Mouse (Mus musculus) adrenal gland, postnatal 14 days (tissue): Measurements from ENCODE around the gene Tipin. TPM values are rescaled to one million over a fixed set of nuclear protein-coding genes. Genes with fewer than 3 reads are reported as not detected.
A peak's percentile ranks its signal among the peaks of the same experiment; 100 is the strongest.
"Not testable (repeated sequence)": the region's sequence is repeated elsewhere in the genome, so short reads cannot be mapped to it uniquely, and the experiment has no call there.

ENCODE experiments used
- DNase-seq: peaks from one replicate; pipeline ENCODE4 v3.0.0; 2021; ENCODE audit warnings: mixed read lengths
- long read RNA-seq, 2 experiments: library from polyadenylated mRNA; stranded (forward); transcript quantifications; one replicate each; pipeline ENCODE4 v2.0.0; 2021
- total RNA-seq: library from RNA; stranded (reverse); gene quantifications from 2 replicates; pipeline ENCODE4 v1.2.3, GENCODE M21; 2021

The Tipin gene
- 29.8 and 32.3 TPM in 2 replicates for total RNA-seq
- long read RNA-seq, experiment 1, transcript Tipin-201 (8 exons, 1,211 nt), result major isoform, 5 of 38 reads
- long read RNA-seq, experiment 1, transcript Tipin-205 (8 exons, 1,841 nt), result major isoform, 5 of 38 reads
- long read RNA-seq, experiment 1, partial matches to known transcripts, result 5 of 38 reads
- long read RNA-seq, experiment 1, other reads (novel, unspliced or antisense), result 23 of 38 reads
- long read RNA-seq, experiment 2, partial matches to known transcripts, result 7 of 30 reads
- long read RNA-seq, experiment 2, other reads (novel, unspliced or antisense), result 20 of 30 reads

- peak; percentile 97 for DNase-seq
These were observed at the start of gene Tipin for GRCm38 (mm10) chr9:64281105-64281780. TSS of gene Tipin (plus strand) at chr9:64281581.

GRCm38 (mm10) chr9:64231674-64232073 is 49.7 kb upstream of the Tipin start:
- no peak for DNase-seq

- no peak for DNase-seq
These were observed 49.0 kb upstream of the Tipin start for GRCm38 (mm10) chr9:64232257-64232957.

GRCm38 (mm10) chr9:64233656-64234055 is 47.7 kb upstream of the Tipin start:
- no peak for DNase-seq

GRCm38 (mm10) chr9:64234768-64235435 is 46.5 kb upstream of the Tipin start, which contains the start of gene Uchl4:
TSS of gene Uchl4 (plus strand) at chr9:64235201.
- DNase-seq, result no peak

GRCm38 (mm10) chr9:64236056-64236455 is 45.3 kb upstream of the Tipin start:
- DNase-seq, result no peak

GRCm38 (mm10) chr9:64240116-64240515 is 41.3 kb upstream of the Tipin start:
- no peak for DNase-seq

GRCm38 (mm10) chr9:64240681-64241080 is 40.7 kb upstream of the Tipin start:
- peak; percentile 24 for DNase-seq

- no peak for DNase-seq
These were observed 39.0 kb upstream of the Tipin start for GRCm38 (mm10) chr9:64242381-64242831.

- DNase-seq, result no peak
These were observed 32.0 kb upstream of the Tipin start for GRCm38 (mm10) chr9:64249371-64249770.

- no peak for DNase-seq
These were observed 31.2 kb upstream of the Tipin start for GRCm38 (mm10) chr9:64250111-64250730.

GRCm38 (mm10) chr9:64252591-64253020 is 28.8 kb upstream of the Tipin start:
- DNase-seq, result no peak

GRCm38 (mm10) chr9:64253021-64253904 is 28.1 kb upstream of the Tipin start, which contains the start of gene Map2k1:
TSS of gene Map2k1 (minus strand) at chr9:64253631.
- DNase-seq, result peak; percentile 100

GRCm38 (mm10) chr9:64255422-64255821 is 26.0 kb upstream of the Tipin start:
- DNase-seq, result no peak

GRCm38 (mm10) chr9:64256204-64256603 is 25.2 kb upstream of the Tipin start:
- no peak for DNase-seq

GRCm38 (mm10) chr9:64259906-64260305 is 21.5 kb upstream of the Tipin start:
- DNase-seq, result no peak

GRCm38 (mm10) chr9:64261023-64261422 is 20.4 kb upstream of the Tipin start:
- no peak for DNase-seq

- DNase-seq, result no peak
These were observed 16.6 kb upstream of the Tipin start for GRCm38 (mm10) chr9:64264813-64265212.

GRCm38 (mm10) chr9:64267231-64267630 is 14.2 kb upstream of the Tipin start:
- DNase-seq, result no peak

- no peak for DNase-seq
These were observed 13.2 kb upstream of the Tipin start for GRCm38 (mm10) chr9:64268196-64268595.

GRCm38 (mm10) chr9:64268836-64269235 is 12.5 kb upstream of the Tipin start:
- DNase-seq, result not testable (repeated sequence)
